Mouse (Mus musculus) CH12.LX (cell line): Measurements from ENCODE around the gene Efnb2. TPM values are rescaled to one million over a fixed set of nuclear protein-coding genes. Genes with fewer than 3 reads are reported as not detected.

ENCODE experiments used
- DNase-seq: peaks from one replicate; pipeline ENCODE4 v3.0.0-alpha.2; 2013; ENCODE audit errors: extremely low read depth
- H3K27ac ChIP-seq: 2 replicates; pipeline ENCODE4 v1.5.1; 2012; ENCODE audit warnings: low read depth, mild to moderate bottlenecking, control low read depth, moderate library complexity; ENCODE audit not compliant: insufficient read depth
- H3K27me3 ChIP-seq: replicated peaks from 2 replicates; pipeline ENCODE3; 2012; ENCODE audit warnings: inconsistent platforms
- H3K36me3 ChIP-seq, 2 experiments: replicated peaks in 1 of 2; 2 replicates each; pipeline versions ENCODE3 to v1.6.1; 2012; ENCODE audit warnings: inconsistent platforms in 1 of 2, low read length in 1 of 2, mild to moderate bottlenecking in 1 of 2, mixed read lengths in 1 of 2, moderate library complexity in 1 of 2; ENCODE audit not compliant: control insufficient read depth in 1 of 2, insufficient read depth in 1 of 2
- H3K4me1 ChIP-seq, 2 experiments: 2 replicates each; pipeline ENCODE4 v1.6.1; 2012; ENCODE audit warnings: inconsistent platforms in 1 of 2, moderate library complexity in 1 of 2; ENCODE audit not compliant: insufficient read depth in 2 of 2, control insufficient read depth in 1 of 2
- H3K4me2 ChIP-seq: 2 replicates; pipeline ENCODE4 v1.6.1; 2012; ENCODE audit warnings: low read depth, mild to moderate bottlenecking, control low read depth; ENCODE audit not compliant: poor library complexity, insufficient read depth, severe bottlenecking
- H3K4me3 ChIP-seq, 3 experiments: fragments of 150-350 bp in 1 of 3; sonication (generic) in 1 of 3; replicated peaks in 1 of 3; 2 replicates each; pipeline versions ENCODE3 to v1.5.1; 2011 to 2012; ENCODE audit warnings: low read depth in 2 of 3, low read length in 2 of 3, mild to moderate bottlenecking in 2 of 3, moderate library complexity in 2 of 3, control low read depth in 1 of 3, improper control_type of control experiment in 1 of 3, inconsistent platforms in 1 of 3, mixed read lengths in 1 of 3; ENCODE audit not compliant: poor library complexity in 1 of 3
- H3K79me2 ChIP-seq: replicated peaks from 2 replicates; pipeline ENCODE4 v1.6.1; 2012; ENCODE audit warnings: mild to moderate bottlenecking, moderate library complexity; ENCODE audit not compliant: control insufficient read depth, poor library complexity, insufficient read depth, severe bottlenecking; ENCODE audit errors: extremely low read depth
- H3K9ac ChIP-seq: 2 replicates; pipeline ENCODE4 v1.6.1; 2012; ENCODE audit warnings: low read depth, mild to moderate bottlenecking, control low read depth, moderate library complexity; ENCODE audit not compliant: insufficient read depth
- H3K9me3 ChIP-seq: replicated peaks from 2 replicates; pipeline ENCODE3; 2012; ENCODE audit warnings: low read length, inconsistent platforms, mixed read lengths
- CHD1 ChIP-seq: IDR thresholded peaks from 2 replicates; pipeline ENCODE4 v1.6.1; 2012; ENCODE audit warnings: low read depth, low read length, improper control_type of control experiment, inconsistent platforms
- JUN ChIP-seq: IDR thresholded peaks from 2 replicates; pipeline ENCODE4 v1.6.1; 2011; ENCODE audit warnings: low read depth, mild to moderate bottlenecking, low read length, improper control_type of control experiment, moderate library complexity; ENCODE audit not compliant: insufficient read depth
- MAZ ChIP-seq: IDR thresholded peaks from 2 replicates; pipeline ENCODE4 v1.6.1; 2012; ENCODE audit warnings: low read depth, mild to moderate bottlenecking, inconsistent platforms, low read length, improper control_type of control experiment, moderate library complexity
- MEF2A ChIP-seq: IDR thresholded peaks from 2 replicates; pipeline ENCODE4 v1.6.1; 2014; ENCODE audit warnings: low read depth, mild to moderate bottlenecking, inconsistent platforms, low read length, improper control_type of control experiment, borderline replicate concordance
- MYC ChIP-seq: IDR thresholded peaks from 2 replicates; pipeline ENCODE4 v1.6.1; 2011; ENCODE audit warnings: low read depth, mild to moderate bottlenecking, improper control_type of control experiment, low read length
- PAX5 ChIP-seq: IDR thresholded peaks from 2 replicates; pipeline ENCODE4 v1.6.1; 2012; ENCODE audit warnings: low read length, inconsistent platforms, mixed read lengths
- UBTF ChIP-seq: IDR thresholded peaks from 2 replicates; pipeline ENCODE4 v1.6.1; 2012; ENCODE audit warnings: low read depth, mild to moderate bottlenecking, inconsistent platforms, low read length, improper control_type of control experiment, moderate library complexity
- dilution Hi-C: fragments of 300-500 bp; cut with MboI; formaldehyde crosslinking; loops from 2 replicates; pipeline ENCODE4 v1.14.3; 2020; ENCODE audit warnings: low sequenced_read_pairs; ENCODE audit not compliant: extremely low pct_unique_long_range_greater_than_20kb, extremely low pct_ligation_motif_present
- in situ Hi-C: fragments of 300-500 bp; cut with MboI; formaldehyde crosslinking; loops from 3 replicates; pipeline ENCODE4 v1.14.3; 2019; ENCODE audit warnings: low sequenced_read_pairs, low pct_ligation_motif_present, low pct_unique_long_range_greater_than_20kb, mixed read lengths
- polyA plus RNA-seq: library from polyadenylated mRNA; unstranded; fragments of >175 nt; gene quantifications from 2 replicates; pipeline ENCODE4 v1.2.1, GENCODE M21; 2012; ENCODE audit warnings: low read depth; ENCODE audit not compliant: insufficient read length
- total RNA-seq, 2 experiments: library from RNA; depleted of rRNA; stranded (reverse); fragments of 300-350 nt in 1 of 2; fragments of >200 nt in 1 of 2; gene quantifications; 2 replicates each; pipeline ENCODE4 v1.2.3; 2012 to 2014

Gene Efnb2
- total and polyA plus RNA-seq, 3 experiments, result 0.06 to 0.25 TPM; not detected in 1

DNA sequence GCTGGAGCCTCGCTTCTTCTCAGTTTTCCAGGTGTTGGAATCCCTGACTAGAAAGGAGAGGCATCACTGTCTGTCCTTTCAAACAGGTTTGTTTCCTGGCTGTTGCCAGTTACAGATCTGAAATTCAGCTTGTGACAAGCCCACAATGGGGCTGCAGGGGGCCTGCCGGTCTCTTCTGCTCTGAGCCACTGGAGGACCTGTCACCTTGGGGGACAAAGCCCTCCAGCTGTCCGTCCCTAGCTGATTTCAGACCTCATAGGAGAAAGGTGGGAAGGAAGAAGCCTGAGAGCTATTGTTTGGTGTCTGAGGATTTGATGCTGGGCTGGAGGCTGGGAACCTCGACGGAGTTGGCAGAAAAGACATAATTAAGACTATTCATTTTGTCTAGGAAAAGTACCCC is 88.8 kb downstream of the Efnb2 start:
- Histone ChIP-seq H3K4me2 (no peak overlapping the region), H3K27ac (no peak overlapping the region), H3K9me3 (peaks cover 74% of the 10 kb centered on the region), H3K36me3 (no peaks in the 10 kb centered on the region), H3K79me2 (no peaks in the 10 kb centered on the region), H3K27me3 (no peaks in the 10 kb centered on the region), H3K9ac (no peak overlapping the region), H3K4me3 (no peak overlapping the region), H3K4me1 (no peaks in the 10 kb centered on the region)
- TF ChIP-seq PAX5, result no peak
- dilution Hi-C loops (no loop called here), in situ Hi-C loops (no loop called here)
- DNase-seq, result no peak

DNA sequence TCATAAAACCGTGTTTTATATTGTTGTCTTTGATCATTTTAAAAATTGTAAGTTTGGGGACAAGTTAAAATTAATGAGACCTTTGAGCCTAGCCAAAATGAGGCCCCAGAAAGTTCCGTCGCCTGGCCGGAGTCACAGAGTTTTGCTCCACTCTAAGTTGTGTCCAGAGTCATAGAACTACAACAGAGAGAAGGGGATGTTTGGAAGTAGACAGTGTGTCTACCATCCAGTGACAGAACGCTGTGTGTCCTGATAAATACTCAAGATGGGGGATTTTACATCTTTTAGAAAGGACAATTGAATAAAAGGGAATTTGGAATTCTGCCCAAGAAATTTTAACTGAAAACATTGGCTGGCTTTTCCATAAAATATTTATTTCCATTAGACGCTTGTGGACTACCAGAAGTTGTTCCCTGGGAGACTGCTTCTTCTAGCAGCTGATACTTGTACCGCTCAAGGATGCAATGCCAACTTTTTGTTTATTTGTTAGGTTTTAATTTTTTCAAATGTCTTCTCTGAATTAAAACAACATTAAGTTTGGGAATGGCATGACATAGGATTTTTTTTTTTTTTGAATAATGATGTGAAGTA is 89.3 kb downstream of the Efnb2 start:
- no peak overlapping the region for H3K9ac ChIP-seq
- in situ Hi-C loops, result no loop called here
- dilution Hi-C loops, result no loop called here
- DNase-seq, result no peak
- TF ChIP-seq MAZ (no peak), MYC (no peak), MEF2A (no peak), JUN (no peak)
- no peak overlapping the region for H3K4me3 ChIP-seq
- no peaks in the 10 kb centered on the region for H3K4me1 ChIP-seq
- no peaks in the 10 kb centered on the region for H3K79me2 ChIP-seq
- H3K4me2 ChIP-seq, result no peak overlapping the region
- H3K27ac ChIP-seq, result no peak overlapping the region
- H3K27me3 ChIP-seq, result no peaks in the 10 kb centered on the region
- peaks cover 71% of the 10 kb centered on the region for H3K9me3 ChIP-seq
- no peaks in the 10 kb centered on the region for H3K36me3 ChIP-seq

DNA sequence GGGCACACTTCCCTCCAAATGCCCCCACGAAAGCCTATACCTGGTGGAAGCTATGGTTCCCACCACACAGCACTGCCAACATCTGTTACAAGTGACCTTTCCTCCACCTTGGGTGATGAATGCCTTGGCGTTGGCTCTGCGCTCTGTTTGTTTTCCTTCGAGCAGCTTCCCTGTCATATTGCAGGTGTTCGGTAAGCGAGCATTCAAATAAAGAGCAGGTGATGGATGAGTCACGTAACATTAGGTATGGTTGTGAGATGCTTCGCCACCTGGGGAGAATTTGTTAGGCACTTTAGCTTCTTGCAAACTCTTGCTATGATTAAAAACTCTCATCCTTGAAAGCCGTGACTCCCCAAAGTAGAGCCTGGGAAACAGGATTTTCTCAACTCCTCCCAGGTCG is 91.8 kb downstream of the Efnb2 start:
- H3K9me3 ChIP-seq, result peaks cover 59% of the 10 kb centered on the region
- H3K9ac ChIP-seq, result no peak overlapping the region
- H3K27ac ChIP-seq, result no peak overlapping the region
- in situ Hi-C loops (no loop called here), dilution Hi-C loops (no loop called here)
- no peaks in the 10 kb centered on the region for H3K79me2 ChIP-seq
- no peaks in the 10 kb centered on the region for H3K4me1 ChIP-seq
- no peak for DNase-seq
- no peak for TF ChIP-seq UBTF
- no peak for TF ChIP-seq JUN
- no peak for TF ChIP-seq CHD1
- no peaks in the 10 kb centered on the region for H3K36me3 ChIP-seq
- no peak overlapping the region for H3K4me2 ChIP-seq
- no peaks in the 10 kb centered on the region for H3K27me3 ChIP-seq
- no peak overlapping the region for H3K4me3 ChIP-seq
